Mouse (Mus musculus): ENCODE measurements around the gene Foxk1.

Foxk1 gene

GRCm38 (mm10) chr5:142509141-142510060 is 108.1 kb downstream of the Foxk1 start:
- DNase-seq (ENCODE audit: inconsistent age in 2 of 2, low spot score in 1 of 2): no peak

GRCm38 (mm10) chr5:142510061-142510414 is 108.7 kb downstream of the Foxk1 start:
- DNase-seq (ENCODE audit: inconsistent age in 2 of 2, low spot score in 1 of 2): no peak
